12 mouse cellular contexts compared by ENCODE assay signal in genomic region chr4:103324688-103325451, GRCm38 (mm10). TPM values are rescaled to one million over a fixed set of nuclear protein-coding genes. Genes with fewer than 3 reads are reported as not detected.
DNase-seq lines count a peak whose midpoint lies in the region; ATAC-seq lines count a peak whose summit lies in the region.
"Had no signal": no experiment of that assay in that cellular context is flagged by ENCODE, and none has a peak within 500 bp of the region (broad histone marks: within the 10 kb centered on the region; RNA-seq: fewer than 3 reads in every experiment).

No protein-coding gene starts in this region.

- peaks cover 3% of the 10 kb centered on the region; the same call in 1 of the 2 replicates for H3K36me3 ChIP-seq in limb, embryonic 13.5 days
- H3K36me3 ChIP-seq in limb, embryonic 10.5 days, result 0 out of 2 replicates have a peak, but pooled peaks cover 2% of the 10 kb centered on the region
- H3K36me3 ChIP-seq in forebrain, embryonic 14.5 days (ENCODE audit: control insufficient read depth, insufficient read depth, low read length), result no peaks in the 10 kb centered on the region
- H3K36me3 ChIP-seq in neural tube, embryonic 14.5 days (ENCODE audit: control insufficient read depth, insufficient read depth, low read length), result no peaks in the 10 kb centered on the region
- H3K36me3 ChIP-seq in heart, embryonic 11.5 days (ENCODE audit: control insufficient read depth, insufficient read depth, low read length), result no peaks in the 10 kb centered on the region

- no peak overlapping the region for H3K27ac ChIP-seq in limb, embryonic 13.5 days
- H3K27ac ChIP-seq in limb, embryonic 10.5 days, result no peak overlapping the region
- H3K27ac ChIP-seq in forebrain, embryonic 14.5 days (ENCODE audit: low read depth, low read length), result peak overlapping the region; percentile 44; the same call in 1 of the 2 replicates
- H3K27ac ChIP-seq in neural tube, embryonic 14.5 days (ENCODE audit: low read depth, low read length), result no peak overlapping the region
- H3K27ac ChIP-seq in heart, embryonic 11.5 days (ENCODE audit: low read depth, low read length), result no peak overlapping the region
- H3K27ac ChIP-seq: liver, embryonic 12.5 days had no signal

- DNase-seq in limb, embryonic 10.5 days (ENCODE audit: low spot score), result no peak
- peak; percentile 74 for DNase-seq in forebrain, embryonic 14.5 days (ENCODE audit: low spot score)
- DNase-seq in lung, postnatal 10 days, result peak; percentile 60
- no peak for DNase-seq in urinary bladder, postnatal 4 days (ENCODE audit: low spot score in 2 of 2)
- no peak for DNase-seq in c-Kit-positive CD71-positive TER-119-positive erythroid progenitor cells, embryonic 14.5 days (ENCODE audit: low spot score)
- DNase-seq: cerebellum, postnatal 25 days; thymus, postnatal 14 days had no signal

- H3K27me3 ChIP-seq in limb, embryonic 13.5 days, result no peaks in the 10 kb centered on the region
- no peaks in the 10 kb centered on the region for H3K27me3 ChIP-seq in limb, embryonic 10.5 days (ENCODE audit: low read depth, poor library complexity, severe bottlenecking)
- H3K27me3 ChIP-seq in forebrain, embryonic 14.5 days (replicated peaks; ENCODE audit: control insufficient read depth, insufficient read depth, low read length), result 0 out of 2 replicates have a peak, but pooled peaks cover 3% of the 10 kb centered on the region
- H3K27me3 ChIP-seq in neural tube, embryonic 14.5 days (ENCODE audit: control insufficient read depth, insufficient read depth, low read length), result no peaks in the 10 kb centered on the region
- H3K27me3 ChIP-seq in heart, embryonic 11.5 days (ENCODE audit: control insufficient read depth, insufficient read depth, low read length), result no peaks in the 10 kb centered on the region
- H3K27me3 ChIP-seq: liver, embryonic 12.5 days had no signal

- no peak overlapping the region for H3K4me3 ChIP-seq in limb, embryonic 13.5 days
- no peak overlapping the region for H3K4me3 ChIP-seq in limb, embryonic 10.5 days
- H3K4me3 ChIP-seq in forebrain, embryonic 14.5 days (ENCODE audit: low read depth, low read length), result peak overlapping the region; percentile 13; the same call in 1 of the 2 replicates
- H3K4me3 ChIP-seq in neural tube, embryonic 14.5 days (ENCODE audit: low read depth, low read length), result no peak overlapping the region
- H3K4me3 ChIP-seq in heart, embryonic 11.5 days (ENCODE audit: low read depth, low read length), result no peak overlapping the region
- H3K4me3 ChIP-seq: liver, embryonic 12.5 days had no signal

- no peak overlapping the region for H3K9ac ChIP-seq in limb, embryonic 13.5 days
- peak overlapping the region; percentile 41; the same call in 1 of the 2 replicates for H3K9ac ChIP-seq in forebrain, embryonic 14.5 days (ENCODE audit: low read length)
- H3K9ac ChIP-seq in neural tube, embryonic 14.5 days (replicated peaks; ENCODE audit: low read depth, low read length), result no peak overlapping the region
- no peak overlapping the region for H3K9ac ChIP-seq in heart, embryonic 11.5 days (ENCODE audit: low read depth, low read length)
- H3K9ac ChIP-seq: liver, embryonic 12.5 days had no signal

- H3K4me1 ChIP-seq in limb, embryonic 13.5 days, result no peaks in the 10 kb centered on the region
- H3K4me1 ChIP-seq in limb, embryonic 10.5 days, result no peaks in the 10 kb centered on the region
- peaks cover 2% of the 10 kb centered on the region; the same call in 1 of the 2 replicates for H3K4me1 ChIP-seq in forebrain, embryonic 14.5 days (ENCODE audit: control insufficient read depth, insufficient read depth, low read length)
- no peaks in the 10 kb centered on the region for H3K4me1 ChIP-seq in neural tube, embryonic 14.5 days (ENCODE audit: control insufficient read depth, insufficient read depth, low read length)
- H3K4me1 ChIP-seq in heart, embryonic 11.5 days (ENCODE audit: control insufficient read depth, insufficient read depth, low read length), result no peaks in the 10 kb centered on the region
- H3K4me1 ChIP-seq: liver, embryonic 12.5 days had no signal

- H3K9me3 ChIP-seq in limb, embryonic 13.5 days, result no peaks in the 10 kb centered on the region
- H3K9me3 ChIP-seq in limb, embryonic 10.5 days (replicated peaks), result no peaks in the 10 kb centered on the region
- H3K9me3 ChIP-seq in forebrain, embryonic 14.5 days (replicated peaks; ENCODE audit: control insufficient read depth, low read length), result no peaks in the 10 kb centered on the region
- H3K9me3 ChIP-seq in neural tube, embryonic 14.5 days (ENCODE audit: control insufficient read depth, low read length), result no peaks in the 10 kb centered on the region
- H3K9me3 ChIP-seq in heart, embryonic 11.5 days (replicated peaks; ENCODE audit: control insufficient read depth, low read length), result no peaks in the 10 kb centered on the region
- H3K9me3 ChIP-seq: liver, embryonic 12.5 days had no signal

- H3K4me2 ChIP-seq in limb, embryonic 13.5 days (replicated peaks), result no peak overlapping the region
- peak overlapping the region; percentile 41 for H3K4me2 ChIP-seq in forebrain, embryonic 14.5 days (ENCODE audit: low read length)
- H3K4me2 ChIP-seq in neural tube, embryonic 14.5 days (ENCODE audit: low read depth, low read length), result peak overlapping the region; percentile 40
- no peak overlapping the region for H3K4me2 ChIP-seq in heart, embryonic 11.5 days
- H3K4me2 ChIP-seq: liver, embryonic 12.5 days had no signal

- ATAC-seq in limb, embryonic 13.5 days (ENCODE audit: low FRiP score, low read depth), result peak; percentile 51; the same call in 1 of the 2 replicates
- peak; percentile 93 for ATAC-seq in forebrain, embryonic 14.5 days
- ATAC-seq in neural tube, embryonic 14.5 days (ENCODE audit: low read depth), result no peak; the same call in 1 of the 2 replicates
- no peak for ATAC-seq in heart, embryonic 11.5 days (replicated peaks; ENCODE audit: insufficient number of reproducible peaks, low FRiP score, low TSS enrichment)
- ATAC-seq: liver, embryonic 12.5 days had no signal

- 75% methylated on average over 17 of the region's 17 CpGs for WGBS in limb, embryonic 13.5 days
- 86% methylated on average over 17 of the region's 17 CpGs for WGBS in limb, embryonic 10.5 days
- WGBS in forebrain, embryonic 14.5 days, result 11% methylated on average over 17 of the region's 17 CpGs
- 10% methylated on average over 17 of the region's 17 CpGs for WGBS in neural tube, embryonic 14.5 days
- WGBS in heart, embryonic 11.5 days (ENCODE audit: insufficient replicate concordance), result 55% methylated on average over 17 of the region's 17 CpGs

RNA-seq across cellular contexts. Expression of gene Oma1, which starts 11.3 kb away (rescaled TPM):
- 16.6 and 17.2 TPM in 2 replicates for polyA plus RNA-seq in limb, embryonic 13.5 days (2015; fragmentation: Nextera tagmentation; extraction: Ambion mirVana)
- polyA plus RNA-seq in limb, embryonic 10.5 days (2016; fragmentation: Nextera tagmentation; extraction: Ambion mirVana), result 16.7 and 17.6 TPM in 2 replicates
- 12.1 and 14.7 TPM in 2 replicates for polyA plus RNA-seq in forebrain, embryonic 14.5 days (2014; fragmentation: Nextera tagmentation; extraction: Ambion mirVana)
- 9.0 and 9.4 TPM in 2 replicates for polyA plus RNA-seq in neural tube, embryonic 14.5 days (2014; fragmentation: Nextera tagmentation; extraction: Ambion mirVana)
- polyA plus RNA-seq in heart, embryonic 11.5 days (2014; fragmentation: Nextera tagmentation; extraction: Ambion mirVana), result 19.8 and 22.5 TPM in 2 replicates

RNA-seq across cellular contexts. Expression of gene 4921539E11Rik, which starts 34.2 kb away (rescaled TPM):
- not detected in 2 replicates for polyA plus RNA-seq in limb, embryonic 13.5 days (2015; fragmentation: Nextera tagmentation; extraction: Ambion mirVana)
- not detected in 2 replicates for polyA plus RNA-seq in limb, embryonic 10.5 days (2016; fragmentation: Nextera tagmentation; extraction: Ambion mirVana)
- not detected in 2 replicates for polyA plus RNA-seq in forebrain, embryonic 14.5 days (2014; fragmentation: Nextera tagmentation; extraction: Ambion mirVana)
- polyA plus RNA-seq in neural tube, embryonic 14.5 days (2014; fragmentation: Nextera tagmentation; extraction: Ambion mirVana), result 0.13 TPM in 1 of 2 replicates, not detected in the other
- polyA plus RNA-seq in heart, embryonic 11.5 days (2014; fragmentation: Nextera tagmentation; extraction: Ambion mirVana), result not detected in 2 replicates
- polyA plus RNA-seq: liver, embryonic 12.5 days; small intestine, adult 2 months had no signal

Comparison
In these comparisons a context has a peak if more than half of its experiments do, and no peak if none do; other contexts are left out.
1. ATAC-seq: peak in limb, embryonic 13.5 days (single experiment) and forebrain, embryonic 14.5 days (single experiment); none in neural tube, embryonic 14.5 days (single experiment) and heart, embryonic 11.5 days (single experiment).
2. H3K4me2 ChIP-seq: peak in forebrain, embryonic 14.5 days (single experiment) and neural tube, embryonic 14.5 days (single experiment); none in limb, embryonic 13.5 days (single experiment) and heart, embryonic 11.5 days (single experiment).
3. DNase-seq: peak in forebrain, embryonic 14.5 days (single experiment) and lung, postnatal 10 days (single experiment); none in limb, embryonic 10.5 days (single experiment), urinary bladder, postnatal 4 days (0 of 2) and c-Kit-positive CD71-positive TER-119-positive erythroid progenitor cells, embryonic 14.5 days (single experiment).